Mouse (Mus musculus): ENCODE measurements at regions not wholly inside any gene's neighbourhood (a gene's known extent, or its start where the extent isn't known, plus 50 kb on each side); places are given as distances from the start of the nearest gene placed in this dataset.

DNA sequence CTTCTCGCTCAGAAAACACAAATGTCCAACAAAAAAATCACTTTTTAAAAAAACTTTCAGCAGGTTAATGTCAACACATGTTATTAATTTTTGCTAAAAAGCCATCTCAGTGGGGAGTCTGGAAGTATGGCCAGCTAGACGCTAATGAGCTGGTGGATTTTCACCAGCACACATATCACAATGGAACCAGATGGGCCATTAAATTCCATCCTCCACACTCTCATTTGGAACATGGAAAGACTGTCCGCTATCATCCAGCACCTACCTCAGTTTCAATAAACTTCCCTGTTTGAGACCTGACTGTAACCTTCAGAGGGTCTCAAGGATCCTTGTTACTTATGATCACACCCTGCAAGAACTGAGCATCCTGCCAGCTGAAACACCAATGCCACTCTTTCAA lies 296.7 kb downstream of the Dcdc2c start:
- no peak for TF ChIP-seq CTCF (IDR thresholded peaks at IDR 0.05; ENCODE audit: low read depth, low read length)
- no peak for TF ChIP-seq POLR2AphosphoS5 (IDR thresholded peaks at IDR 0.05; ENCODE audit: insufficient replicate concordance, low read depth, low read length)
- no peak for TF ChIP-seq GATA1 (IDR thresholded peaks at IDR 0.05; ENCODE audit: borderline replicate concordance, low read length)

Data from G1E (cell line).